Mouse (Mus musculus) right cerebral cortex, postnatal 4 days (tissue): Measurements from ENCODE around the gene Atp6v0c.
"Not testable (repeated sequence)": the region's sequence is repeated elsewhere in the genome, so short reads cannot be mapped to it uniquely, and the experiment has no call there.

Experiments
- DNase-seq: peaks from one replicate; pipeline ENCODE4 v3.0.0-alpha.2; 2022

The Atp6v0c gene

DNA sequence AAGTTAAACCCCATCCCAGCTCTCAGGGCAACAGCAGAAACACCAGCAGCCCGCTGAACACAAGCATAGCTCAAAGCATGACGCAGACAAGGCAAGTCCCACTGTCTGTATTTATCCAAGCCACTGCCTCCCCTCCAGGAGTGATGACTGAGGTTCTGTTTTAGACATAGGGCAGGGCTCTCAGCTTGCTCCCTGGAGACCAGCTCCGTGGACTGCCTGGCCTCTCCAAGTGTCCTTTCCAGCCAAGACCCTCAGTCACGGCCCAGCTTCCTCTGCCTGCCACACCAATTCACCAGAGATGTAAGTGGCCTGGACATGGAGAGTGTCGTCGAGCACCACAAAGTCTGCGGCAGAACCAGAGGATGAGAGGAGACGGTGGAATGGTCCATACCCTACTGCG, 13.8 kb downstream of the Atp6v0c start:
- DNase-seq, result no peak

DNA sequence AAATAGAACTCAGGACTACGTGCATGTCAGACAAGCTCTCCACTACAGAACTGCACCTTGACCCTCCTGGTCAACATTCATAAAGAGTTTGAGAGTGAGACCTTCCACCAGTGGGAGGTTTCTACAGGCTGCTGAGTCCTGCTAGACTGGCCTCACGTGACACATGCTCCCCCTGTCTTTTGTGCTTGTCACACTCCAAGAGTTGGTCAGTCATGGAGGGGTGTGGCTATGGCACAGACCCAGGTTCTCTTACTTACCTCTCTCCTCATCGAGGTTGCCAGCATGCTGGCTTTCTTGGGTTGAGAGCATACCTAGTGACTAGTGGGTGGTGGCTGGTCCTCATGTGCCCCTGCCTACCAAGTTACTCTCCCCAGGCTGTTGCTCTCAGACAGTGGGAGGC, 15.0 kb downstream of the Atp6v0c start:
- no peak for DNase-seq

DNA sequence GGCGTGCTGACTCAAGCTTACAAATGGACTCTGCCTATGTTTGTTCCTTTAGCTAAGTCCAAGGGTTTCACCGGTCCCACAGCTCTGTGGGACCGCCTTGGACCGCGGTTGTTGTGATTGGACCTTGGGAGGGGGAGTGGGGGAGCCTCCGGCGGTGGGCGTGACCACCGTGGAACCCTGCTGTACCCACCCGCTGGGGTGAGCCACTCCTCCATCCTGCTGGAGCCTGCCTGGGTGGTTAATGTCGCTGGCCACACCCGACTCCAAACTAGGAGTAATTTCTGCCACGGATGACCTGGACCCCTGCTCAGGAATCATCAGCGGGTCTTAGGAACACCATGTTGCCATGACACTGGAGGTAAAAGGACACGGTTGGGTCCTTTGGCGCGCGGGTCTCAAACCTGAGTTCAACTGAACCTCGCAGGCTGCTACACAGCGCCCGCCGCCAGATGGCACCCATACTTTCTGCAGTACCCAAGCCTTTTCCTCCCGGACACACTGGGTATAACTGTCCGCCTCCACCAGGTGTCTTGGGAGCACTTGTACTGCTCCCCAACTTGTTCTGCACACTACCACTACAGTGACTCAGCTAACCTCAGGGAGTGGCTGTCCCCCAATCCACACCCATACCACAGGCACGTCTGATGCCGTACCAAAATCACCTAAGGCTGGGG, 17.5 kb downstream of the Atp6v0c start:
- peak; percentile 80 for DNase-seq

GRCm38 (mm10) chr17:24151382-24151781, 18.1 kb downstream of the Atp6v0c start:
- no peak for DNase-seq

DNA sequence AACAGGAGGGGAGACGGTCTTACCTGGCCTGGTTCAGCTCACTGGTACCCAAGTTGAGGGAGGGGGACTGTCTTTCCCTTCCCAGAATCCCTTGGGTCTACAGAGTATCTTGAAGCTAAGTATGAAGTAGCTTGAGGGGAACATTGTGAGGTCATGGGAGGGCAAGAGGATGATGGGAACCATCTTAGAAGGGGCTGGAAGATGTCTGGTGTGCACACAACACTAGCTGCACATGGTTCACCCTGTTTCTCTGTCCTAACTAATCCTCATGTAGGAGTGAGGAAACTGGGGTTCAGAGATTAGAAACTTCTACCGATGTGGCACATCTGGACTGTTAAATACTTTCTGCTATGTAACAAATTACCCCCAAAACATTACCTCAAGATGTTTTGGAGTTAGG, 18.7 kb downstream of the Atp6v0c start, which contains the start of gene Pdpk1:
Pdpk1 (minus strand) TSS at position 101 of the 400 bp plus-strand sequence.
- no peak for DNase-seq

DNA sequence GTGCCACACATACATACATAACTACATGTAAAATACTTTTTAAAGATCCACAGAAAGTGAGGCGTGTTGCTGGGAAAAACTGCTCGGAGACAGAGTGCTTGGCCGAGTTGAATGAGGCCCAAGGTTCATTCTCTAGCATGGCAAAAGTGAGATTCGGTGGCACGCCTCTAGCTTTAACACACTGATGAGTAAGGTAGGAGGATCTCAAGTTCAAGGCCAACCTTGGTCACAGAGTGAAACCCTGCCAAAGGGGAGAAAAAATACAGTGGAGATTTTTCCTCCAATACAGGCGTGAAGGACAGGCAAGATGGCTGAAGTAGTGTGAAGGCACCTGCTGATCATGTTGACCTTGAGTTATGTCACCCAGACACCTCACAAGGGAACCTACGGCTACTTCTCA, 20.1 kb downstream of the Atp6v0c start:
- DNase-seq, result no peak

DNA sequence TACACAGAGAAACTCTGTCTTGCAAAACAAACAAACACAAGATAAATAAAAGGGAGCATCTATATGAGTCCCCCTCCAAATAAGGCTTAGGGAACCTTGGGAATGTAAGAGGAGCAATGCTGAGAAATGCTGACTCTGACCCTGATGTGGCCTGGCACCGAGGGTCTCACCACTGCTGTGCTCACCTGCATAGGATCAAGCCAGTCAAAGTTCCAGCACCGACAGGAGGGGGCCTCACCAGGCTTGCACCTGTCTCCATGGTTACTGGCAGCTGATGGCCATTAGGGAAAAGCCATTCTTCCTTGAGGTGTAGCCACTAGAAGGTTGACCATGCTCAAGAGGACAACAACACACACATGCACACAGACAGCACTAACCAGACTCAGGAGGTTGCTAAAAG, 26.6 kb downstream of the Atp6v0c start:
- DNase-seq, result no peak

DNA sequence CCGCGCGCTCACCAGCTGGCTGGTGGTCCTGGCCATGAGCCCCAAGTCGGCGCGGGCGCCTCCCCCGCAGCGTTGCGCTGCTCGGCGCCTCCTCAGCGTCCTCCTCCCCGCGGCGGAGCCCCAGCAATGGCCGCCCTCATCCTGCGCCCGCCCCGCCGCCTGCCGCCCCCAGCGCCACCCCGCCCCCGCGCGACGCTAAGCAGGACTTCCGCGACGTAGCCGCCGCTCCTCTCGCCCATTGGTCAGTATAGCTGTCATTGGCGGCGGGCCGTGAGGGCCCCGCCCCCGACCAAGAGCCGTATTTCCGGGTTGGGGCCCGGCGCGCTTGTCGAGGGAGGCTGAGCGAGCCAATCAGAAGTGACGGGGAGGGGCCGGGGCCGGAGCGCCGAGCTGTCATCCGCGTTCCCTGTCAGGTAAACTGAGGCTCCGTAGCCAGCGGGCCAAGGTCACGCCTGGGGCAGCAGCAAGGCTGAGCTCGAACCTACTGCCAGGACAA, 28.0 kb downstream of the Atp6v0c start:
- peak; percentile 96 for DNase-seq

- DNase-seq, result no peak
Measured at GRCm38 (mm10) chr17:24140845-24141424, 28.6 kb downstream of the Atp6v0c start.

- no peak for DNase-seq
Measured at GRCm38 (mm10) chr17:24139968-24140367, 29.5 kb downstream of the Atp6v0c start.

GRCm38 (mm10) chr17:24139256-24139655, 30.2 kb downstream of the Atp6v0c start:
- DNase-seq, result no peak

DNA sequence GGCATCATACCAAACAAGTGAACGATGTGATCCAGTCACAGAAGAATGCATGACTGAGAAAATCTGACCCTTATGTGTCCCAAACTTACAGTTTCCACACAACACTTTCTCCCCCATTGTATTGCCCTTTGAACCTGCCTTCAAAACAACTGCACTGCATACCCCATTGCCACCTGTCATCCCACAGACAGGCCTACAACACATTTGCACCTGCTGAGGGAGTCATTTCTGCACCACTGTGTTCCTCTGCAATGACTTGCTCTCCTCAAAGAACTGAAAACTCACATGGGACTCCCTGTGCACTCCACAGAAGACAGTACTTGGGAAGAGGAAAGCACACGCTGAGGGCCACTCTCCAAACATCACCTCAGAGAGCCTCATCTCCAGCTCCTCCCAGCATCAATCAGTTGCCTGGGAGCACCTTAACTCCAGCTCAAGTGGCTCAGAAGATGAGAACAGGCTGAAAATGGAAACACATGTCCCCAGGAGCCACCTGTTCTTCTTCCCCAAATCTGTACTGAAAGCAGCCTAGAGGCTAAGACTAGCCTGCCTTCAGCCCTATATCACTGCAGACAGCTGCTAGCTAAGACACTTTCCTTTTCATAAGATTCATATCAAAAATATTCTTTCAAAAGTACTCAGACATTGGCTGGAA, 32.1 kb downstream of the Atp6v0c start:
- no peak for DNase-seq

DNA sequence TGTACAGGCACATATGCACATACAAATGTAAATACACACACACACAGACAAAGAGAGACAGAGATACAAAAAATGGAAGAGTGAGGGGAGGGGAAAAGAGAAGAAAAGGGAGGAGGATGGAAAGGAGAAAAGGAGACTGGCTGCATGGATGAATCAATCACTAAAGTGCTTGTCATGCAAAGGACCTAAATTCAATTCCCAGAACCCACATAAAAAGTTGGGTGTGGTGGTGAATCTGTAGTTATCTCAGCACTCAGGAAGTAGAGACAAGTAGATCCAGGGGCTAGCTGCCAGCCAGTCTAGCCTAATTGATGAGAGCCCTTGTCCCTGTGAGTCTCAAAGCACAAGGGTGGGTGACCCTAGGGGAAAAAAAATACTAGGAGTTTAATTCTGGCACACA, 35.4 kb downstream of the Atp6v0c start:
- DNase-seq, result no peak

DNA sequence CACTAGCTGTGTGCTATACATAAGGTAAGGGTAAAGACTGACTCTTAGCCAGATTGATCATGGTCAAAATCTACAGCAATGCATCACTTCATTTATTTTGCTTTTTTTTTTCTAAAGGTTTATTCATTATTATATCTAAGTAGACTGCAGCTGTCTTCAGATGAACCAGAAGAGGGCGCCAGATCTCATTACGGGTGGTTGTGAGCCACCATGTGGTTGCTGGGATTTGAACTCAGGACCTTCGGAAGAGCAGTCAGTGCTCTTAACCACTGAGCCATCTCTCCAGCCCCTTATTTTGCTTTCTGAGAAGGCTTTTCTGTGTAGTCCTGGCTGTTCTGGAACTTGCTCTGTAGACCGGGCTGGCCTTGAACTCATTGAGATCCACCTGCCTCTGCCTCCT, 36.6 kb downstream of the Atp6v0c start:
- DNase-seq, result not testable (repeated sequence)

DNA sequence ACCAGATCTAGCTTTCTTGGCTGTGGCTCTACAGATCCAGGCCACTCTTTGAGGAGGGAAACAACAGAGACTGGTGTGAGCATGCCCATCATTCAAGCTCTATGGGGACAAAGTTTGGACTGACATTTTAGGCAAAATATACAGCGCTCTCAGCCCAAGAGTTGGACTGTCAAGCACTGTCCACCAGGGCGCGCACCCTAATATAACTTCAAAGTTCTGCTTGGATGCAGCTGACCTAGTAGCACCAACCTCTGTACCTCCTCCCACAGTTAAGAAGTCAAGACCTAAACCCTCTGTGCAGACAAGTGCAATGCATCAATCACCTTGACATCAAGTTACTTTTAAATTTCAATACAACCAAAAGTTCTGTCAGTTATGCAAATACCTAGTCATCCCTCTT, 37.9 kb downstream of the Atp6v0c start:
- DNase-seq, result no peak

- not testable (repeated sequence) for DNase-seq
Measured at GRCm38 (mm10) chr17:24129246-24129645, 40.3 kb downstream of the Atp6v0c start.

DNA sequence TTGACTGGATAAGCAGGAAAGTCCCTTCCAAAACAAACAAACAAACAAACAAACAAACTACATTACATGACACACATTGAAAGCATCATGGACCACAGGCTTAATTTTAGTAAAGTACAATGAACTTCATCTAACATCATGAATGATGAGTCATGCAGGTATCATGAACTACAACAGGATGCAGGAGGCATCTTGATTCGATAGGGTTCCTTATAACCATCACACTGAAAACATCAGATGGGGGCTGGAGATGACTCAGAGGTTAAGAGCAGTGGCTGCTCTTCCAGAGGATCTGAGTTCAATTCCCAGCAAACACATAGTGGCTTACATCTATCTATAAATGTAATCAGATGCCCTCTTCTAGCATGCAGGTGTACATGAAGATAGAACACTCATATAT, 41.9 kb downstream of the Atp6v0c start:
- no peak for DNase-seq

- no peak for DNase-seq
Measured at GRCm38 (mm10) chr17:24126801-24127200, 42.7 kb downstream of the Atp6v0c start.

DNA sequence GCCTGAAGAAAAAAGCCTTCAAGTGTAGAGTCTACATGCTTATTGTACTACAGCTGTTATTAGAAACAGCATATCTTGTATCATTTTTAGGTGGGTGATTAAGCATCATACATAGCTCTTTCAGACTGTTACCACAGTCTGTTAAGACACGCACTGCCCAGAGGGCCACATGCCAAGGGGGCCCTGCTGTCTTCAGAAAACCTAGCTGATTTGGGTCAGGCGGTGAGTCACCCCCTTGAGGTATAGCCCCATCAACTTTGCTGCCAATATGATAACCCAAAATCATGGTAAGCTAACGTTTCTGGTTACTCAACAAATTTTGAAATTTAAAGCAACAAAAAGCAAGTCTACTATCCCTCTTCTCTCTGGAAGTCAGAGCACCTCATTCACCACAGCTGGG, 50.1 kb downstream of the Atp6v0c start:
- DNase-seq, result no peak
